Mouse (Mus musculus): ENCODE results near the gene Susd1.

DNA sequence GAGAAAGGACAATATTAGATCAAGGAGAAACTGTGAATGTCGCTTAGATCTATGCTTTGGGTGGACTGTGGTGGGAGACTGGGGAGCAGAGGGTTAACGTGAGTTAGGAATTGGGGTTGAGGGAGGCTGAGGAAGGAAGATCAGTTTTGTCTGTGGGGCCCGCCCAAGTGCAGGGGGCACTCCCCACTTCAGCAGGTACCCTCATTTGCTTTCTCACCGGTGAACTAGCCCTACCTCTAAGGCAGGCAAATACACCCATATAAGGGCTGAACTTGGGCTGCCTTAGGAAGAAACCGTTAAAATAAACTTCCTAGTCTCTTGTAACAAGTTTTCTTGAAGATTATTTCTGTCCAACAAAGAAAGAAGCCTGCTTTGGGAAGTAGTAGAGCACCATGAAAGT, 608 bp upstream of the Susd1 start:
- no peak for TF ChIP-seq GATA1 (IDR thresholded peaks at IDR 0.05; ENCODE audit: borderline replicate concordance, low read length)
- no peak for TF ChIP-seq FLI1 (IDR thresholded peaks at IDR 0.05; ENCODE audit: low read length)
